Mouse (Mus musculus): ENCODE measurements around the gene Gmds. TPM values are rescaled to one million over a fixed set of nuclear protein-coding genes. Genes with fewer than 3 reads are reported as not detected.
A peak's percentile ranks its signal among the peaks of the same experiment; 100 is the strongest.

Gene Gmds
- polyA plus RNA-seq, 1 experiment from 2014 or later, result 29.2 TPM

GRCm38 (mm10) chr13:31956584-31956983 is 382.0 kb downstream of the Gmds start:
- Histone ChIP-seq H3K4me1 (ENCODE audit: insufficient read depth) (no peaks in the 10 kb centered on the region), H3K9me3 (ENCODE audit: low read depth, low read length) (no peaks in the 10 kb centered on the region), H3K4me3 (ENCODE audit: low read depth, low read length) (no peak overlapping the region), H3K27me3 (ENCODE audit: insufficient read depth, low read length) (no peaks in the 10 kb centered on the region), H3K9ac (no peak overlapping the region), H3K36me3 (ENCODE audit: insufficient read depth) (no peaks in the 10 kb centered on the region), H3K4me2 (no peak overlapping the region), H3K27ac (ENCODE audit: low read depth) (no peak overlapping the region)
- TF ChIP-seq CTCF (IDR thresholded peaks at IDR 0.05; ENCODE audit: low read depth), result peak; percentile 57
- ATAC-seq (ENCODE audit: insufficient read depth) (no peak), DNase-seq (no peak)
- 73% methylated on average over 6 of the region's 6 CpGs for WGBS

DNA sequence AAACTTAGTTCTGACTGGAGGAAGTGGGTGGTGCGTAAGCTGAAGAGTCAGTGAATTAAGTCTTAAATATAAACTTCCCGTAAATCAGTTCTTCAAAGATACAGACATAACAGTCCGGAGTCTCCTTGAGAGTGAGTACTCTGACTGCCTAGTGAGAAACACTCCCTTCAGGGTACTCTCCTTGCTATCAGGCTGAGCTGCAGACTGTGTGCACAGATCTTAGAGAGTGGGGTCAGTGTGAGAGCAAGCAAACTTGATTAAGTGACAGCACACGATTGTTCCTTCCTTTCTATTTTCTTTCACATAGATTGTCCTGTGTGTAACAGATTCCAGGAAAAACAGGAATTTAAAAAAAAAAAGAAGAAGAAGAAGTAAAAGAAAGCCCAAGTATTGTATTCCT is 382.4 kb downstream of the Gmds start:
- Histone ChIP-seq H3K4me2 (no peak overlapping the region), H3K36me3 (ENCODE audit: insufficient read depth) (no peaks in the 10 kb centered on the region), H3K9me3 (ENCODE audit: low read depth, low read length) (no peaks in the 10 kb centered on the region), H3K4me1 (ENCODE audit: insufficient read depth) (no peaks in the 10 kb centered on the region), H3K4me3 (ENCODE audit: low read depth, low read length) (no peak overlapping the region), H3K9ac (no peak overlapping the region), H3K27me3 (ENCODE audit: insufficient read depth, low read length) (no peaks in the 10 kb centered on the region), H3K27ac (ENCODE audit: low read depth) (no peak overlapping the region)
- 35% methylated on average over 4 of the region's 4 CpGs for WGBS
- no peak for TF ChIP-seq CTCF (IDR thresholded peaks at IDR 0.05; ENCODE audit: low read depth)
- DNase-seq, result no peak
- ATAC-seq (ENCODE audit: insufficient read depth), result no peak

- Histone ChIP-seq H3K27ac (ENCODE audit: low read depth) (no peak overlapping the region), H3K4me1 (ENCODE audit: insufficient read depth) (no peaks in the 10 kb centered on the region), H3K27me3 (ENCODE audit: insufficient read depth, low read length) (no peaks in the 10 kb centered on the region), H3K4me2 (no peak overlapping the region), H3K9me3 (ENCODE audit: low read depth, low read length) (no peaks in the 10 kb centered on the region), H3K4me3 (ENCODE audit: low read depth, low read length) (no peak overlapping the region), H3K36me3 (ENCODE audit: insufficient read depth) (no peaks in the 10 kb centered on the region), H3K9ac (no peak overlapping the region)
- no peak for TF ChIP-seq CTCF (IDR thresholded peaks at IDR 0.05; ENCODE audit: low read depth)
- WGBS, result 37% methylated on average over 7 of the region's 7 CpGs
- ATAC-seq (ENCODE audit: insufficient read depth), result no peak
- no peak for DNase-seq
Measured at GRCm38 (mm10) chr13:31955171-31955570, 383.4 kb downstream of the Gmds start.

GRCm38 (mm10) chr13:31944676-31945210 is 393.8 kb downstream of the Gmds start:
- no peaks in the 10 kb centered on the region for H3K9me3 ChIP-seq (ENCODE audit: low read depth, low read length)
- no peak overlapping the region for H3K9ac ChIP-seq
- no peak for DNase-seq
- no peak overlapping the region for H3K4me3 ChIP-seq (ENCODE audit: low read depth, low read length)
- no peak for TF ChIP-seq CTCF (IDR thresholded peaks at IDR 0.05; ENCODE audit: low read depth)
- no peaks in the 10 kb centered on the region for H3K27me3 ChIP-seq (ENCODE audit: insufficient read depth, low read length)
- ATAC-seq (ENCODE audit: insufficient read depth), result no peak
- H3K27ac ChIP-seq (ENCODE audit: low read depth), result no peak overlapping the region
- 73% methylated on average over 3 of the region's 3 CpGs for WGBS
- no peak overlapping the region for H3K4me2 ChIP-seq
- H3K36me3 ChIP-seq (ENCODE audit: insufficient read depth), result no peaks in the 10 kb centered on the region
- no peaks in the 10 kb centered on the region for H3K4me1 ChIP-seq (ENCODE audit: insufficient read depth)

- DNase-seq, result no peak
- no peaks in the 10 kb centered on the region for H3K36me3 ChIP-seq (ENCODE audit: insufficient read depth)
- 44% methylated on average over 7 of the region's 7 CpGs for WGBS
- H3K27me3 ChIP-seq (ENCODE audit: insufficient read depth, low read length), result 0 out of 2 replicates have a peak, but pooled peaks cover 3% of the 10 kb centered on the region
- ATAC-seq (ENCODE audit: insufficient read depth), result no peak
- H3K4me3 ChIP-seq (ENCODE audit: low read depth, low read length), result no peak overlapping the region
- H3K9ac ChIP-seq, result no peak overlapping the region
- H3K4me1 ChIP-seq (ENCODE audit: insufficient read depth), result no peaks in the 10 kb centered on the region
- no peak for TF ChIP-seq CTCF (IDR thresholded peaks at IDR 0.05; ENCODE audit: low read depth)
- H3K27ac ChIP-seq (ENCODE audit: low read depth), result no peak overlapping the region
- no peak overlapping the region for H3K4me2 ChIP-seq
- H3K9me3 ChIP-seq (ENCODE audit: low read depth, low read length), result no peaks in the 10 kb centered on the region
Measured at GRCm38 (mm10) chr13:31943482-31944275, 394.9 kb downstream of the Gmds start.

DNA sequence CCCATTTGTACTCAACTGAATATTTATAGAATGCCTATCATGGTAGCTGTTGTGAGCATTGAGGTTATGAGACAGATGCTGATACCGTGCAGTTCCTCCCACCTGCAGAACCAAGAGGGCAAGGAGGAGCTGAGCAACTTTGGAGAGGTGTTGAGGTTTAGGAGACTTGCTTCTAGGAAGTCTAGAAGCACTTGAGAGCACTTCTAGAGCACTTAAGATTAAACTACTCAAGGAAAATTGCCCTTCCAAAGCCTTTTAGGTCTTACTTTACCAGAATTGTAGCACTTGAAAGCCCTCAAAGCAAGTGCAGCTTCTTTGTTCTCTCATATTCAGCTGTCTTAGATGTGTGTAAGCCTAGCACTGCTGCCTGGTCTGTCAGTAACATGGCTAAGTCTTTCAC is 409.2 kb downstream of the Gmds start:
- no peaks in the 10 kb centered on the region for H3K9me3 ChIP-seq (ENCODE audit: low read depth, low read length)
- no peak overlapping the region for H3K27ac ChIP-seq (ENCODE audit: low read depth)
- ATAC-seq (ENCODE audit: insufficient read depth), result peak; percentile 17; the same call in 1 of the 2 replicates
- peak; percentile 63 for DNase-seq
- H3K4me1 ChIP-seq (ENCODE audit: insufficient read depth), result no peaks in the 10 kb centered on the region
- 57% methylated on average over 1 of the region's 1 CpGs for WGBS
- no peaks in the 10 kb centered on the region for H3K36me3 ChIP-seq (ENCODE audit: insufficient read depth)
- no peak overlapping the region for H3K4me3 ChIP-seq (ENCODE audit: low read depth, low read length)
- no peak overlapping the region for H3K9ac ChIP-seq
- peaks cover 14% of the 10 kb centered on the region for H3K27me3 ChIP-seq (ENCODE audit: insufficient read depth, low read length)
- no peak for TF ChIP-seq CTCF (IDR thresholded peaks at IDR 0.05; ENCODE audit: low read depth)
- no peak overlapping the region for H3K4me2 ChIP-seq

- no peaks in the 10 kb centered on the region for H3K36me3 ChIP-seq (ENCODE audit: insufficient read depth)
- ATAC-seq (ENCODE audit: insufficient read depth) (no peak), DNase-seq (no peak)
- no peaks in the 10 kb centered on the region for H3K4me1 ChIP-seq (ENCODE audit: insufficient read depth)
- no peak for TF ChIP-seq CTCF (IDR thresholded peaks at IDR 0.05; ENCODE audit: low read depth)
- H3K4me2 ChIP-seq, result no peak overlapping the region
- H3K27ac ChIP-seq (ENCODE audit: low read depth), result no peak overlapping the region
- H3K4me3 ChIP-seq (ENCODE audit: low read depth, low read length), result no peak overlapping the region
- H3K27me3 ChIP-seq (ENCODE audit: insufficient read depth, low read length), result peaks cover 22% of the 10 kb centered on the region
- no peak overlapping the region for H3K9ac ChIP-seq
- no peaks in the 10 kb centered on the region for H3K9me3 ChIP-seq (ENCODE audit: low read depth, low read length)
- WGBS, result 74% methylated on average over 5 of the region's 5 CpGs
Measured at GRCm38 (mm10) chr13:31926599-31926998, 411.9 kb downstream of the Gmds start.
